Mouse (Mus musculus) CH12.LX (cell line): ENCODE measurements around the gene Sparcl1. TPM values are rescaled to one million over a fixed set of nuclear protein-coding genes. Genes with fewer than 3 reads are reported as not detected.

Experiments used
- DNase-seq: peaks from one replicate; pipeline ENCODE4 v3.0.0-alpha.2; 2013; ENCODE audit errors: extremely low read depth
- H3K27ac ChIP-seq: 2 replicates; pipeline ENCODE4 v1.5.1; 2012; ENCODE audit warnings: low read depth, mild to moderate bottlenecking, control low read depth, moderate library complexity; ENCODE audit not compliant: insufficient read depth
- H3K27me3 ChIP-seq: replicated peaks from 2 replicates; pipeline ENCODE3; 2012; ENCODE audit warnings: inconsistent platforms
- H3K36me3 ChIP-seq, 2 experiments: replicated peaks in 1 of 2; 2 replicates each; pipeline versions ENCODE3 to v1.6.1; 2012; ENCODE audit warnings: inconsistent platforms in 1 of 2, low read length in 1 of 2, mild to moderate bottlenecking in 1 of 2, mixed read lengths in 1 of 2, moderate library complexity in 1 of 2; ENCODE audit not compliant: control insufficient read depth in 1 of 2, insufficient read depth in 1 of 2
- H3K4me1 ChIP-seq, 2 experiments: 2 replicates each; pipeline ENCODE4 v1.6.1; 2012; ENCODE audit warnings: inconsistent platforms in 1 of 2, moderate library complexity in 1 of 2; ENCODE audit not compliant: insufficient read depth in 2 of 2, control insufficient read depth in 1 of 2
- H3K4me2 ChIP-seq: 2 replicates; pipeline ENCODE4 v1.6.1; 2012; ENCODE audit warnings: low read depth, mild to moderate bottlenecking, control low read depth; ENCODE audit not compliant: poor library complexity, insufficient read depth, severe bottlenecking
- H3K4me3 ChIP-seq, 3 experiments: fragments of 150-350 bp in 1 of 3; sonication (generic) in 1 of 3; replicated peaks in 1 of 3; 2 replicates each; pipeline versions ENCODE3 to v1.5.1; 2011 to 2012; ENCODE audit warnings: low read depth in 2 of 3, low read length in 2 of 3, mild to moderate bottlenecking in 2 of 3, moderate library complexity in 2 of 3, control low read depth in 1 of 3, improper control_type of control experiment in 1 of 3, inconsistent platforms in 1 of 3, mixed read lengths in 1 of 3; ENCODE audit not compliant: poor library complexity in 1 of 3
- H3K79me2 ChIP-seq: replicated peaks from 2 replicates; pipeline ENCODE4 v1.6.1; 2012; ENCODE audit warnings: mild to moderate bottlenecking, moderate library complexity; ENCODE audit not compliant: control insufficient read depth, poor library complexity, insufficient read depth, severe bottlenecking; ENCODE audit errors: extremely low read depth
- H3K9ac ChIP-seq: 2 replicates; pipeline ENCODE4 v1.6.1; 2012; ENCODE audit warnings: low read depth, mild to moderate bottlenecking, control low read depth, moderate library complexity; ENCODE audit not compliant: insufficient read depth
- H3K9me3 ChIP-seq: replicated peaks from 2 replicates; pipeline ENCODE3; 2012; ENCODE audit warnings: low read length, inconsistent platforms, mixed read lengths
- BHLHE40 ChIP-seq: IDR thresholded peaks from 2 replicates; pipeline ENCODE4 v1.6.1; 2011; ENCODE audit warnings: mild to moderate bottlenecking, low read depth, low read length, improper control_type of control experiment
- CHD1 ChIP-seq: IDR thresholded peaks from 2 replicates; pipeline ENCODE4 v1.6.1; 2012; ENCODE audit warnings: low read depth, low read length, improper control_type of control experiment, inconsistent platforms
- CHD2 ChIP-seq: IDR thresholded peaks from 2 replicates; pipeline ENCODE4 v1.6.1; 2011; ENCODE audit warnings: low read length, improper control_type of control experiment
- CTCF ChIP-seq, 2 experiments: IDR thresholded peaks in 1 of 2; conservative IDR thresholded peaks in 1 of 2; 2 replicates each; pipeline ENCODE4 v1.5.1; 2011 to 2012; ENCODE audit warnings: low read depth in 2 of 2, low read length in 2 of 2, improper control_type of control experiment in 1 of 2, inconsistent platforms in 1 of 2, mild to moderate bottlenecking in 1 of 2, moderate library complexity in 1 of 2
- ELF1 ChIP-seq: IDR thresholded peaks from 2 replicates; pipeline ENCODE4 v1.6.1; 2014; ENCODE audit warnings: low read depth, mild to moderate bottlenecking, inconsistent platforms, low read length, improper control_type of control experiment
- GABPA ChIP-seq: IDR thresholded peaks from 2 replicates; pipeline ENCODE4 v1.6.1; 2012; ENCODE audit warnings: low read depth, low read length, improper control_type of control experiment, inconsistent platforms; ENCODE audit not compliant: insufficient replicate concordance
- KAT2A ChIP-seq: IDR thresholded peaks from 2 replicates; pipeline ENCODE4 v1.6.1; 2012; ENCODE audit warnings: low read length, improper control_type of control experiment, inconsistent platforms; ENCODE audit not compliant: insufficient replicate concordance
- MAFK ChIP-seq: IDR thresholded peaks from 2 replicates; pipeline ENCODE4 v1.6.1; 2011; ENCODE audit warnings: low read length, improper control_type of control experiment; ENCODE audit not compliant: insufficient replicate concordance
- MAX ChIP-seq: IDR thresholded peaks from 2 replicates; pipeline ENCODE4 v1.6.1; 2011; ENCODE audit warnings: low read length, improper control_type of control experiment
- MAZ ChIP-seq: IDR thresholded peaks from 2 replicates; pipeline ENCODE4 v1.6.1; 2012; ENCODE audit warnings: low read depth, mild to moderate bottlenecking, inconsistent platforms, low read length, improper control_type of control experiment, moderate library complexity
- MEF2A ChIP-seq: IDR thresholded peaks from 2 replicates; pipeline ENCODE4 v1.6.1; 2014; ENCODE audit warnings: low read depth, mild to moderate bottlenecking, inconsistent platforms, low read length, improper control_type of control experiment, borderline replicate concordance
- MXI1 ChIP-seq: IDR thresholded peaks from 2 replicates; pipeline ENCODE4 v1.6.1; 2011; ENCODE audit warnings: mild to moderate bottlenecking, low read depth, low read length, improper control_type of control experiment
- NELFE ChIP-seq: IDR thresholded peaks from 2 replicates; pipeline ENCODE4 v1.6.1; 2011; ENCODE audit warnings: low read depth, low read length, improper control_type of control experiment
- PAX5 ChIP-seq: IDR thresholded peaks from 2 replicates; pipeline ENCODE4 v1.6.1; 2012; ENCODE audit warnings: low read length, inconsistent platforms, mixed read lengths
- POLR2AphosphoS2 ChIP-seq: IDR thresholded peaks from 2 replicates; pipeline ENCODE4 v1.6.1; 2011; ENCODE audit warnings: low read depth, low read length, improper control_type of control experiment
- RAD21 ChIP-seq: IDR thresholded peaks from 2 replicates; pipeline ENCODE4 v1.6.1; 2011; ENCODE audit warnings: low read depth, mild to moderate bottlenecking, low read length, improper control_type of control experiment, moderate library complexity
- RCOR1 ChIP-seq: conservative IDR thresholded peaks from 2 replicates; pipeline ENCODE4 v1.6.1; 2012; ENCODE audit warnings: low read depth, mild to moderate bottlenecking, inconsistent platforms, low read length, improper control_type of control experiment
- SIN3A ChIP-seq: IDR thresholded peaks from 2 replicates; pipeline ENCODE4 v1.6.1; 2012; ENCODE audit warnings: low read length, improper control_type of control experiment, inconsistent platforms
- SMC3 ChIP-seq: IDR thresholded peaks from 2 replicates; pipeline ENCODE4 v1.6.1; 2011; ENCODE audit warnings: low read depth, low read length, improper control_type of control experiment
- TBP ChIP-seq: conservative IDR thresholded peaks from 2 replicates; pipeline ENCODE4 v1.6.1; 2011; ENCODE audit warnings: low read depth, low read length, improper control_type of control experiment
- TCF12 ChIP-seq: IDR thresholded peaks from 2 replicates; pipeline ENCODE4 v1.6.1; 2014; ENCODE audit warnings: low read depth, mild to moderate bottlenecking, inconsistent platforms, low read length, improper control_type of control experiment
- UBTF ChIP-seq: IDR thresholded peaks from 2 replicates; pipeline ENCODE4 v1.6.1; 2012; ENCODE audit warnings: low read depth, mild to moderate bottlenecking, inconsistent platforms, low read length, improper control_type of control experiment, moderate library complexity
- ZMIZ1 ChIP-seq: IDR thresholded peaks from 2 replicates; pipeline ENCODE4 v1.6.1; 2012; ENCODE audit warnings: low read depth, mild to moderate bottlenecking, inconsistent platforms, low read length, improper control_type of control experiment
- dilution Hi-C: fragments of 300-500 bp; cut with MboI; formaldehyde crosslinking; loops from 2 replicates; pipeline ENCODE4 v1.14.3; 2020; ENCODE audit warnings: low sequenced_read_pairs; ENCODE audit not compliant: extremely low pct_unique_long_range_greater_than_20kb, extremely low pct_ligation_motif_present
- in situ Hi-C: fragments of 300-500 bp; cut with MboI; formaldehyde crosslinking; loops from 3 replicates; pipeline ENCODE4 v1.14.3; 2019; ENCODE audit warnings: low sequenced_read_pairs, low pct_ligation_motif_present, low pct_unique_long_range_greater_than_20kb, mixed read lengths
- polyA plus RNA-seq: library from polyadenylated mRNA; unstranded; fragments of >175 nt; gene quantifications from 2 replicates; pipeline ENCODE4 v1.2.1, GENCODE M21; 2012; ENCODE audit warnings: low read depth; ENCODE audit not compliant: insufficient read length
- total RNA-seq, 2 experiments: library from RNA; depleted of rRNA; stranded (reverse); fragments of 300-350 nt in 1 of 2; fragments of >200 nt in 1 of 2; gene quantifications; 2 replicates each; pipeline ENCODE4 v1.2.3; 2012 to 2014

Gene Sparcl1
- total and polyA plus RNA-seq, 3 experiments = not detected

GRCm38 (mm10) chr5:104054938-104055337 is 58.6 kb downstream of the Sparcl1 start:
- Histone ChIP-seq H3K36me3 (peaks cover 12 to 90% of the 10 kb centered on the region in 2 experiments), H3K27me3 (no peaks in the 10 kb centered on the region), H3K4me1 (peaks cover 3 to 10% of the 10 kb centered on the region in 2 experiments; a peak in 2 of 4 replicates), H3K4me3 (no peak overlapping the region), H3K27ac (no peak overlapping the region), H3K9me3 (no peaks in the 10 kb centered on the region), H3K4me2 (no peak overlapping the region), H3K9ac (no peak overlapping the region), H3K79me2 (0 out of 2 replicates have a peak, but pooled peaks cover 4% of the 10 kb centered on the region)
- DNase-seq = no peak
- in situ Hi-C loops (no loop called here), dilution Hi-C loops (no loop called here)
- TF ChIP-seq POLR2AphosphoS2 (no peak), SMC3 (no peak), NELFE (no peak), CHD2 (no peak), RCOR1 (no peak), TBP (no peak), TCF12 (no peak), BHLHE40 (no peak), CHD1 (no peak), GABPA (no peak), SIN3A (no peak), MAFK (no peak), ZMIZ1 (no peak), UBTF (no peak), RAD21 (no peak), MXI1 (no peak), KAT2A (no peak), MAZ (no peak), MAX (no peak)

GRCm38 (mm10) chr5:104052956-104053355 is 60.6 kb downstream of the Sparcl1 start:
- H3K79me2 ChIP-seq = peaks cover 7% of the 10 kb centered on the region; the same call in 1 of the 2 replicates
- H3K4me2 ChIP-seq = no peak overlapping the region
- no peak overlapping the region for H3K27ac ChIP-seq
- no peaks in the 10 kb centered on the region for H3K27me3 ChIP-seq
- H3K4me1 ChIP-seq = peaks cover 3 to 24% of the 10 kb centered on the region in 2 experiments; a peak in 2 of 4 replicates
- H3K9ac ChIP-seq = no peak overlapping the region
- TF ChIP-seq MEF2A = no peak
- TF ChIP-seq NELFE = no peak
- TF ChIP-seq CTCF (conservative IDR thresholded peaks at IDR 0.05 in 1 of 2, IDR thresholded peaks at IDR 0.05 in 1 of 2; ENCODE audit: low read depth in 2 of 2, low read length in 2 of 2) = peak; percentile 26 to 47; a peak in 3 of 4 replicates
- no peak for TF ChIP-seq ELF1
- TF ChIP-seq CHD1 = no peak
- TF ChIP-seq RCOR1 = no peak
- no peak for TF ChIP-seq MXI1
- no peak for TF ChIP-seq PAX5
- H3K9me3 ChIP-seq = no peaks in the 10 kb centered on the region
- no peak overlapping the region for H3K4me3 ChIP-seq
- dilution Hi-C loops (no loop called here), in situ Hi-C loops (no loop called here)
- DNase-seq = peak; percentile 64
- peaks cover 8 to 75% of the 10 kb centered on the region in 2 experiments for H3K36me3 ChIP-seq
